Mouse (Mus musculus) hindbrain, embryonic 13.5 days (tissue): ENCODE data around the gene Tmc4. TPM values are rescaled to one million over a fixed set of nuclear protein-coding genes. Genes with fewer than 3 reads are reported as not detected.
"Not testable (repeated sequence)": the region's sequence is repeated elsewhere in the genome, so short reads cannot be mapped to it uniquely, and the experiment has no call there.

Experiments
- ATAC-seq: fragments of 200-750 bp; cut with Nextera tagmentation; 2 replicates; pipeline ENCODE4 v1.8.0; 2017; ENCODE audit warnings: moderate TSS enrichment; ENCODE audit not compliant: low FRiP score
- H3K27ac ChIP-seq: fragments of 300-500 bp; sonication (generic); 2 replicates; pipeline ENCODE4 v1.5.1; 2015; ENCODE audit warnings: inconsistent platforms, mild to moderate bottlenecking, moderate library complexity
- H3K27me3 ChIP-seq: fragments of 300-500 bp; sonication (generic); 2 replicates; pipeline ENCODE4 v1.6.1; 2015; ENCODE audit warnings: mild to moderate bottlenecking, inconsistent platforms
- H3K36me3 ChIP-seq: fragments of 300-500 bp; sonication (generic); 2 replicates; pipeline ENCODE4 v1.6.1; 2015; ENCODE audit warnings: mild to moderate bottlenecking, inconsistent platforms
- H3K4me1 ChIP-seq: fragments of 300-500 bp; sonication (generic); replicated peaks from 2 replicates; pipeline ENCODE4 v1.6.1; 2015; ENCODE audit warnings: inconsistent platforms
- H3K4me2 ChIP-seq: fragments of 300-500 bp; sonication (generic); 2 replicates; pipeline ENCODE4 v1.6.1; 2015; ENCODE audit warnings: inconsistent platforms, mild to moderate bottlenecking, moderate library complexity
- H3K4me3 ChIP-seq: fragments of 300-500 bp; sonication (generic); 2 replicates; pipeline ENCODE4 v1.5.1; 2015; ENCODE audit warnings: mild to moderate bottlenecking, inconsistent platforms
- H3K9ac ChIP-seq: fragments of 300-500 bp; sonication (generic); 2 replicates; pipeline ENCODE4 v1.6.1; 2015; ENCODE audit warnings: mild to moderate bottlenecking, inconsistent platforms
- H3K9me3 ChIP-seq: fragments of 300-500 bp; sonication (generic); 2 replicates; pipeline ENCODE4 v1.6.1; 2016; ENCODE audit warnings: inconsistent platforms
- WGBS: fragments of 180-500 bp; shearing (Covaris S2); methylation state at CpG from one replicate; pipeline ENCODE4 v1.1.7; 2015; 5-methylcytosine and 5-hydroxymethylcytosine counted together
- polyA plus RNA-seq: library from polyadenylated mRNA; unstranded; fragments of >200 nt; fragmentation: Nextera tagmentation; extraction: Ambion mirVana; gene quantifications from 2 replicates; pipeline ENCODE4 v1.2.1, GENCODE M21; 2015

The Tmc4 gene
- 4.7 and 5.8 TPM in 2 replicates for polyA plus RNA-seq

DNA sequence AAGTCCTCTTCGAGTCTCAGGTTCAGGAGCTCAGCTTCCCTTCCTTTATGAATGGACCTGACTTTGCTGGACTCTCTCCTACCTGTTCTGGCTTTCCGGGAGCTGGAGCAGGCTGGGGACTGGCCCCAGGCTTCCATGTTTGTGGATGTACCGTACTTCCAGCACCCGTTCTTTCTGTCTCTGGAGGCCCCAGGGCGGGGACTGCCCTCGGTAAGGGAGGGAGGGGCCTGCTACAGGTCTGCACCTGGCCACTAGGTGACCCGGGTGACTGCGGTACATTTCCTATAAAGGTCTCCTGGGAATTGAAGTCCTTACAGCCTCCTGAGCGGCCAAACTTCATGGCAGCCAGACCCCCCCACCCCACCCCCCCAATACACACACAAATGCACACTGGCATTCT, at the start of gene Tmc4:
Gene Tmc4 (minus strand): TSS at position 212 of the 400 bp plus-strand sequence.
- H3K4me3 ChIP-seq = no peak within 1 kb of the TSS
- H3K9ac ChIP-seq = no peak within 1 kb of the TSS
- H3K4me1 ChIP-seq = no peaks in the 10 kb centered on the region
- 53% methylated on average over 9 of the region's 9 CpGs for WGBS
- ATAC-seq = no peak
- H3K27me3 ChIP-seq = no peaks in the 10 kb centered on the region
- H3K36me3 ChIP-seq = peaks cover 27% of the 10 kb centered on the region
- H3K27ac ChIP-seq = no peak within 1 kb of the TSS
- no peaks in the 10 kb centered on the region for H3K9me3 ChIP-seq
- H3K4me2 ChIP-seq = no peak within 1 kb of the TSS

DNA sequence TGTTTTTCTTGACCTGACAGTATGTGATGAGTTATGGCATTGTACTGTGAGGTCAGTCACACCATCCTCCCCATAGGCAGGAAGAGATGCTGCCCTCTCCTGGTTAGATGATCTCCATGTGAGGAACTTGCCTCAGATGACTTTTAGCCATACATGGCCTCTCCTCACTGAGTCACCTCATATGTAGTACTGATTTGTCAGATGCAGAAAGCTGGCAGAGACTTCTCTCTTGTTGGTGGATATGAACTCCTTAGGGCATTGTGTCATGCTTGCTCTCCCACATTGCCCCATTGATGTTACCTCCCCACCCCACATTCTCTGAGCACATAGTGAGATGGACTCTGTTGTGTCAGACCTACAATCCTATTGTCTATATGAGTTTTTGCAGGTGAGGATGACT, 48.1 kb upstream of the Tmc4 start:
- H3K27ac ChIP-seq, H3K9me3 ChIP-seq, H3K4me2 ChIP-seq, H3K9ac ChIP-seq, H3K4me3 ChIP-seq, H3K36me3 ChIP-seq, H3K4me1 ChIP-seq, ATAC-seq, H3K27me3 ChIP-seq: not testable (repeated sequence)

DNA sequence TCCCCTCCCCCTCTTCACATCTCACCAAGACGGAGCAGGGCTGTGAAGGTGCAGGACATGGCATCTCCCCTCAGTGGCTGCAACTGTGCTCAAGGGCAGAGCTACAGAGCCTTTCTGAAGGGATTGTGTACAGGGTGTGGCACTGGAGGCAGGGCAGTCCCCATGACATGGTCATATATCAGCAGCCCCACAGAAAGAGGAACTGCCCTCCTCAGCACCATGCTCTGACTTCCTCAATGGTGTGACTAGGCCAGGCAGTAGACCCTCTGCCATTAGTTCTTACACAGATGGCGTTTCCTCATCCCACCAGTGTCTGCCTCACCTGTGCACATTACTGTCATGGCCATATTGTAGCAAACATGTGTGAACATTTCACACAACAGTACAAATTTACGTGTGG, 42.9 kb upstream of the Tmc4 start, which contains the start of gene Pirb:
Gene Pirb (minus strand): TSS at position 124 of the 400 bp plus-strand sequence.
- H3K4me1 ChIP-seq, H3K27ac ChIP-seq, H3K36me3 ChIP-seq, H3K4me2 ChIP-seq, H3K9ac ChIP-seq, ATAC-seq, H3K27me3 ChIP-seq, H3K4me3 ChIP-seq, H3K9me3 ChIP-seq: not testable (repeated sequence)
- 50% methylated on average over 1 of the region's 3 CpGs for WGBS

DNA sequence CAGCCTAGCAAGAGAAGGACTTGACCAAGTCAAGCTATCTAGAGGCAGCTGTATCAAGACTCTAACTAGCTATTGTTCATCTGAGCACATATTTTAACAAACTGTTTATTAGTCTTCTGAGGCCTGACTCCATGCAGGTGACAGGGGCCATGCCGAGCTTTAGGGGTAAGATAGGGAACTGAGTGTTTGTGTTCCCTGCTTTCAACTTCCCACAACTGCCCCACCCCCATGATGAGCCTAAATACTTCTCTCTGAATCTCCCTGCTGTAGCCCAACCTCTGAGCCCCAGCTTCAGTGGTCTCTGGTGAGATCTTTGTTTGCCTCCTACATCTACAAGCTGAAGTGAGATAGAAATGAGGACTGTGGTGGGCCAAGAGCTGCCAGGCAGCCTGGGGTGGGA, 37.9 kb upstream of the Tmc4 start:
- no peak overlapping the region for H3K27ac ChIP-seq
- H3K4me1 ChIP-seq = no peaks in the 10 kb centered on the region
- no peak overlapping the region for H3K4me2 ChIP-seq
- no peaks in the 10 kb centered on the region for H3K36me3 ChIP-seq
- no peaks in the 10 kb centered on the region for H3K9me3 ChIP-seq
- H3K27me3 ChIP-seq = no peaks in the 10 kb centered on the region
- H3K4me3 ChIP-seq = no peak overlapping the region
- ATAC-seq = no peak
- no peak overlapping the region for H3K9ac ChIP-seq
- WGBS = 61% methylated on average over 1 of the region's 1 CpGs

DNA sequence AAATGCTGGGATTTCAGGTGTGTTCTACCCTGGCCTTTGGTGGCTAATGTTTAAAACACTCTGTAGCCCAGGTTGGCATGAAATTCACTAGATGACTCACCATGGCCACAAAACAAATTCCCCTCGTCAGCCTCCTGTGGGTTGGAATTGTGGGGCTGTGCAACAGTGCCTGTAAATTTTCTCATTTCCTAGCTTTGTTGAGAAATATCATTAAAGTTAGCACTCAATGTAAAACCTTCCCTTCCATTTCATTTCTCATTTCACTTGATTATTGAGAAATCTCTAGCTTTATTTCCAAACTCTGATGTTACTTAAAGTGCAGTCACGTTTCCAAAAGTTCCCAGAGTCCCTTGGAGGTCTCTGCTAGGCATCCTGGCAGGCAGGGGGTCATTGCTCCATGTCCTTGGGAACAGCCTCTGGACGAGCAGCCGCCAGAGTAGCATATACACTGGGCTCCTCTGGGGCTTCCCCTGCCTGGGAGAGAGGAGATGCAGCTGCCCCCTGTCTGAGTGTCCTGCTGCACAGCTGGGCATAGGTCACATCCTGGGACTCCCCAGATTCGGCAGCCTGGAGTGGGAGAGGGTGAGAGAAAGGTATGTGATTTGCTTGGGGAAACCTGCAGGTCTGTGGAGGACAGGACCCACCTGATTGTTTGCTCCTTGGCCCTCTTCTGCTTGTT, 35.0 kb upstream of the Tmc4 start:
- WGBS = 37% methylated on average over 5 of the region's 5 CpGs
- Histone ChIP-seq H3K4me2 (no peak overlapping the region), H3K9me3 (no peaks in the 10 kb centered on the region), H3K27me3 (no peaks in the 10 kb centered on the region), H3K4me1 (no peaks in the 10 kb centered on the region), H3K4me3 (no peak overlapping the region), H3K9ac (no peak overlapping the region), H3K27ac (no peak overlapping the region), H3K36me3 (peaks cover 3% of the 10 kb centered on the region; the same call in 1 of the 2 replicates)
- no peak for ATAC-seq

DNA sequence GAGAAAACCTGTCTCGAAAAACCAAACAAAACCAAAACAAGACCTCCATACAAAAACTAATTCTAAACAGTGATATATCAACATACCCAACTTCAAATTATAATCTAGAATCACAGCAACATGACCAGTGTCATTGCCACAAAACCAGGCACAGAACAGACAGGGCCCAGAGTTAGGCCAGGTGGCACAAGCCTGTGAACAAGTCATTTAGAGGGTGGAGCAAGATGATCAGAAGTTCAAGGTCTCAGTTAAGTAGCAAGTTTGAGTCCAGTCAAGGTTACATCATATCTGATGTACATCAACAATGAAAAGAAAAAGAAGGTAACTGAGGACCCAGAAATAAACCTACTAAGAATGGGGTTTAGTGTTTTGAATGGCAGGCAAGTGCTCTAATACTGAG, 31.6 kb upstream of the Tmc4 start:
- Histone ChIP-seq H3K4me3 (no peak overlapping the region), H3K27ac (no peak overlapping the region), H3K4me1 (peaks cover 22% of the 10 kb centered on the region), H3K9ac (no peak overlapping the region), H3K36me3 (peaks cover 21% of the 10 kb centered on the region), H3K9me3 (no peaks in the 10 kb centered on the region), H3K4me2 (no peak overlapping the region), H3K27me3 (no peaks in the 10 kb centered on the region)
- ATAC-seq = no peak
- whole genome bisulfite sequencing = 79% methylated on average over 1 of the region's 1 CpGs

DNA sequence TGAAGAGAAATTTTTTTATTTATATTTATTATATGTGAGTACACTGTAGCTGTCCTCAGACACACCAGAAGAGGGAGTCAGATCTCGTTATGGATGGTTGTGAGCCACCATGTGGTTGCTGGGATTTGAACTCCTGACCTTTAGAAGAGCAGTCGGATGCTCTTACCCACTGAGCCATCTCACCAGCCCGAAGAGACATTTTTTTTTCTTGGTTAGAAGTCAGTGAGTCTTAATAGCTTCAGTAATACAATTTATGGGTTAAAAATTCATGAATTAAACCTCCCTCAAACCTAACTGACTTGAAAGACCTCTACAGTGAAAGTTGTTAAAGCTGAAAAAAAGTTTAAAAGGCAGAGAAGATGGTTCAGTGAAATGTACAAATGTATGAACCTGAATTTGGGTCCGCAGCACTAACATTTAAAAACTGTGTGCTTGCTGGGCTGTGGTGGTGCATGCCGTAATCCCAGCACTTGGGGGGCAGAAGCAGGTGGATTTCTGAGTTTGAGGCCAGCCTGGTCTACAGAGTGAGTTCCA, 31.2 kb upstream of the Tmc4 start:
- H3K27me3 ChIP-seq, ATAC-seq, H3K9ac ChIP-seq, H3K4me3 ChIP-seq, H3K9me3 ChIP-seq, H3K4me2 ChIP-seq, H3K27ac ChIP-seq: not testable (repeated sequence)
- 35% methylated on average over 5 of the region's 5 CpGs for WGBS
- Histone ChIP-seq H3K4me1 (peaks cover 22% of the 10 kb centered on the region), H3K36me3 (peaks cover 21% of the 10 kb centered on the region)

DNA sequence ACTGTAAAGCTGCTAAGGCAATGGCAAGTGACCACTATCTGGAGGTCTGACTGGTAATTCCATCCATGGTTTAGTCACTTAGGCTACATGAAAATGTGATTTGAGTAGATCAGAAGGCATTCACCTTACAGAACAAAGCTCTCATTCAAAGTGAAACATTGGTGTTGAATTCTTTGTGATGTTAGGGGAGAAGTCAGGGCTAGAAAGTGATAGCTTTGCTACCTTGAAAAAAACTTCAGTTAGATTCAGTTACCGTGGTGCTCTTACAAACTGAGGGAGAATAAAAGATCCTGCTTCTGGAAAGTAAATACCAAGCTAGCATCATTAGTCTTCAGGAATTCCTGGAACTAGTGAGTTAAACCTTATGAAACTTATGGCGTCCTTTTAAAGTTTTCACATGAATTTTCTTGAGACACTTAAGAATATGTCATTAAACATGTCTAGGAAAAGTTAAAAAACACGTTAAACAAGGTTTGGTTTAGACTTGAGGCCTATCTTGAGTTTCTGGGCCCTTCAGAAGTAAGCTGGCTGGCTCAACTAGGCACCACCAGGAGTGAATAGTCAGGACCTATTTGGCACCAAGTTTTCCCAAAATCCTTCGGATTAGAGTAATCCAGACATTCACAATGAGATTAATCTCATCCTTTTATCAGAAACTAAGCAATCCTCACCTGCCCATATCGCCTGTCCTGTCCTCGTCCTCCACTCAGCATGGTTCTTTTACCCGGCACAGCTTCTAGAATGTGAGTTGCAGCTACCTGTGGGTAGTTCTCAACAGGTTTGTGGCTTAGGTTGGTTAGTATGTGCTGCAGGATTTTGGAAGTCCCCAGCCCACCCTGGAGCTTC, 30.4 kb upstream of the Tmc4 start:
- no peak overlapping the region for H3K27ac ChIP-seq
- peaks cover 21% of the 10 kb centered on the region for H3K36me3 ChIP-seq
- WGBS = 25% methylated on average over 7 of the region's 7 CpGs
- H3K4me1 ChIP-seq = peaks cover 22% of the 10 kb centered on the region
- H3K27me3 ChIP-seq = no peaks in the 10 kb centered on the region
- H3K4me3 ChIP-seq = no peak overlapping the region
- no peaks in the 10 kb centered on the region for H3K9me3 ChIP-seq
- no peak overlapping the region for H3K9ac ChIP-seq
- ATAC-seq = no peak
- no peak overlapping the region for H3K4me2 ChIP-seq

DNA sequence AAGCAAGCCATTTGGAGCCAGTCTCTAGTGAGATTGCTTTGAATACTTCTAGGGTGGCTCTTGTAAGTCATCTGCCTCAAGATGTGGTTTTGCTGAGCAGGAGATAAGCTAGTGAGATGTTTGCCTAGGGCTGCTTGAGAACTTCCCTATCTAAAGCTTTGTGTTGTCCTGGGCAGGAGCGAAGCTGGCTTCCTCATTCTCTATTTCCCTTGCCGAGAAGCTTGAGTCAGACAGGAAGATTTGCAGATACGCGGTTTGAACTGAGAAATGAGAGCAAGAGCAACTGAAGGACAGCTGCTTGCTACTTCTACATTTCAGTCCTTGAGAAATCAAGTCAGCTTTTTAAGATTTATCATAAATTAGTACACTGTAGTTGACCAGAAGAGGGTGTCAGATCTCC, 29.7 kb upstream of the Tmc4 start:
- Histone ChIP-seq H3K4me3 (peak overlapping the region; percentile 67; the same call in 1 of the 2 replicates), H3K36me3 (peaks cover 21% of the 10 kb centered on the region), H3K9ac (peak overlapping the region; percentile 82; the same call in 1 of the 2 replicates), H3K4me2 (peak overlapping the region; percentile 84; the same call in 1 of the 2 replicates), H3K27me3 (no peaks in the 10 kb centered on the region), H3K4me1 (peaks cover 22% of the 10 kb centered on the region), H3K9me3 (no peaks in the 10 kb centered on the region), H3K27ac (no peak overlapping the region)
- no peak for ATAC-seq
- 71% methylated on average over 4 of the region's 4 CpGs for WGBS

DNA sequence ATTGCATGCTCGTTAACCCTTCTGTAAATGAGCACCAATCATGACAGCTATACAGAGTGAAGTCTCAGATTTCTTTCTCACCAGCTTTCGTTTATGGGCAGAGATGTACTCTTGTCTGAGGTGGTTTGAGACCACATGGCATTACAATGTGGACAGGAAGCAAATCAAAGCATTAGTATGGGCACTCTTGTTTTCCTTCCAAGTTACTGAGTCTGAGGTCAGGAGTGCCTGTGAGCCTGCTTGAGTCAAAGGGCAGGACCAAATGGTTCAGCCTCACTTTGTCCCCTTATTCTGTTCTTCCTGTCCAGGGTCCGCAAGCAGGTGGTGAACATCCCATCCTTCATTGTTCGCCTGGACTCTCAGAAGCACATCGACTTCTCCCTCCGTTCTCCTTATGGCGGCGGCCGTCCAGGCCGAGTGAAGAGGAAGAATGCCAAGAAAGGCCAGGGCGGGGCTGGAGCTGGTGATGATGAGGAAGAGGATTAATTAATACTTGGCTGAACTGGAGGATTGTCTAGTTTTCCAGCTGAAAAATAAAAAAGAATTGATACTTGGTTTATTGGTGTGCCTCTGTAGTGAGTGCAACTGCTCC, 29.1 kb upstream of the Tmc4 start:
- Histone ChIP-seq H3K4me1 (peaks cover 22% of the 10 kb centered on the region), H3K9ac (peak overlapping the region; percentile 82), H3K27me3 (no peaks in the 10 kb centered on the region), H3K27ac (no peak overlapping the region), H3K9me3 (no peaks in the 10 kb centered on the region), H3K4me2 (peak overlapping the region; percentile 84), H3K36me3 (peaks cover 22% of the 10 kb centered on the region), H3K4me3 (peak overlapping the region; percentile 67)
- ATAC-seq = no peak
- 57% methylated on average over 11 of the region's 11 CpGs for WGBS

DNA sequence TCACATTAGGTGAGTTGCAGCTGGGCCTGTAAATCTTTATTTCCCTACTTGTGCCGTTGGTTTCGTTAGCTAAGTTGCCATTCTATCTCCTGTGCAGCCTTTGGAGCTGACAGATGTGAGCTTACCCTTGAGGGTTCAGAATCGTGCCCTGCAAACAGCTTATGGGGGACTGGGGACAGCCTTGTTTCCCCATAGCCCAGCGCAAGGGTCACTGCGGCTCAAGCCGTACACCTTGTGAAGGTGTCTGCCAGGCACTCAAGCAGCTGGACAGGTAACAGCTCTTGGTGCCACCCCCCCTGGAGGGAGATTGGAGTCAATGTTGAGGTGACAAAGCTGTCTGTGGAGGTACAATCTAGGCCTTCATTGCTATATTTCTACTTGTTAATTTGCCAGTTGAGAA, 28.6 kb upstream of the Tmc4 start:
- Histone ChIP-seq H3K9ac (peak overlapping the region; percentile 82), H3K36me3 (peaks cover 27% of the 10 kb centered on the region), H3K9me3 (no peaks in the 10 kb centered on the region), H3K27me3 (no peaks in the 10 kb centered on the region), H3K4me1 (peaks cover 22% of the 10 kb centered on the region), H3K27ac (no peak overlapping the region), H3K4me2 (peak overlapping the region; percentile 84), H3K4me3 (peak overlapping the region; percentile 67)
- 44% methylated on average over 6 of the region's 6 CpGs for WGBS
- ATAC-seq = no peak

DNA sequence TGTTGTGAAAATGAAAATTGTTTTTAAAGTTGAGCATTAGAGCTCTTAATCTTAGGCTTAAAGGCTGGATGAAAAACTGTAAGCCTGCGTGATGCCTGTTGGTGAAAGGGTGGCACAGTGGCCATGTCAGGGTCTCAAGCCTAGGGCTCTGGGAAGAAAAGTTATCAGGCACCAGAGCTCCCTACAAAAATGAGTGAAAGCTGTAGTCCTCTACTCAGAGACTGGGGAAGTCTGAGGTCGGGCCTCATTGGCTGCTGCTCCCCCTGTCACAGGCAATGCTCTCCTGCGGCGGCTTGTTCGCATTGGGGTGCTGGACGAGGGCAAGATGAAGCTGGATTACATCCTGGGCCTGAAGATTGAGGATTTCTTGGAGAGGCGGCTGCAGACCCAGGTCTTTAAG, 28.1 kb upstream of the Tmc4 start:
- 4% methylated on average over 7 of the region's 7 CpGs for WGBS
- H3K4me3 ChIP-seq = peak overlapping the region; percentile 67
- H3K36me3 ChIP-seq = peaks cover 32% of the 10 kb centered on the region
- peak overlapping the region; percentile 84 for H3K4me2 ChIP-seq
- peak overlapping the region; percentile 82 for H3K9ac ChIP-seq
- peaks cover 22% of the 10 kb centered on the region for H3K4me1 ChIP-seq
- H3K9me3 ChIP-seq, H3K27me3 ChIP-seq, ATAC-seq, H3K27ac ChIP-seq: not testable (repeated sequence)
